Mouse (Mus musculus): ENCODE measurements around the gene Smco2.

The Smco2 gene

DNA sequence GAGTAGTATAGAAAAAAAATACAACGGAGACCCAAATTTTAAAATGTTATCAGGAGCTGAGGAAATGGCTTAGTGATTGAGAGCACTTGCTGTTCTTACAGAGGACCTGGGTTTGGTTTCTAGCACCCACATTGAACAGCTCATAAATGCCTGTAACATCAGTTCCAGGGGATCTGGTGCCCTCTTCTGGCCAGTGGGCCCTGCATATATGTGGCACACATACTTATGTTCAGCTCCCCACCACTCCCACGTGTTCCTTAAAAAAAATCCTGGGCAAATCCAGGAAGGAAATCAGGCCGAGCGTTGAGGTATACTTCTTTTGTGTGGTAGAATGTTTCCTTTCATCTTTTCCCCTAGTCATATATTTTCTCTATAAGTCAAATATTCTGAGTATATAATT lies 52.0 kb downstream of the Smco2 start:
- no peak for DNase-seq (ENCODE audit: low spot score)

DNA sequence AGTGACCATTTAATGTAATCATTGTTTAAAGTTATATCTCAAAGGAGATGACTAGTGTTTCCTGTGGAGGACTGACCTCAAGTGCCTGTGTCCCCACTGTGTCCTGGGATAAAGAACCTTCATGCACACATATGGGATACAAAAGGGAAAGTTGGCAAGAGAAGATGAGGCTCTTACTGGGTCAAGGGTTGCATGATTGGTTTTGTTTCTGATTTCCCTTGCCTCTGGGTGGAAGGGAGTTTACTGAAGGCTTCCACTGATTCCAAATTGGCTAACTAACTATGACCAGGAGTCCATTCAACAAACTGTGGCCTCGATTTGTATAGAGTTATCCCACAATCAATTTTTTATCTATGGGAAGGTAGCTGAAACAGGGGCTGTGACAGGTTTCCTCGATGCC lies 53.7 kb downstream of the Smco2 start:
- no peak for DNase-seq (ENCODE audit: low spot score)

DNA sequence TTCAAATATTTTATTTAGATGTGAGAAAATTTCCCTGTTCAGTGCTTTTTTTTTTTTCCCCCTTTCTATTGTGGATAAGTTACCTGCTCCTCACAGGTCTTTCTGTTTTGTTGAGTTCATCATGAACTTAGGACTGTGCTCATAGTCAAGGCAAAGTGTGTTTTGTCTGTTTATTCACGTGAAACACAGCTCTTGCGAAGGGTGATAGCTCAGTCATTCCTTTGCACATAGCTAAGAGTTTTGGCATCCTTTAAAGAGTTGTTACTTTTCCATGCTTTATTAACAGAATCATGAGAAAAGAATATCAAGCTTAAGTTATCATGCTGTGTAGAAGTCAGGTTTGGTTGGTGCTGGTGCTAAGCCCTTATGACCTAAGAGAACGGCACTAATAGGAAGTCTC lies 54.8 kb downstream of the Smco2 start:
- DNase-seq (ENCODE audit: low spot score) = no peak

DNA sequence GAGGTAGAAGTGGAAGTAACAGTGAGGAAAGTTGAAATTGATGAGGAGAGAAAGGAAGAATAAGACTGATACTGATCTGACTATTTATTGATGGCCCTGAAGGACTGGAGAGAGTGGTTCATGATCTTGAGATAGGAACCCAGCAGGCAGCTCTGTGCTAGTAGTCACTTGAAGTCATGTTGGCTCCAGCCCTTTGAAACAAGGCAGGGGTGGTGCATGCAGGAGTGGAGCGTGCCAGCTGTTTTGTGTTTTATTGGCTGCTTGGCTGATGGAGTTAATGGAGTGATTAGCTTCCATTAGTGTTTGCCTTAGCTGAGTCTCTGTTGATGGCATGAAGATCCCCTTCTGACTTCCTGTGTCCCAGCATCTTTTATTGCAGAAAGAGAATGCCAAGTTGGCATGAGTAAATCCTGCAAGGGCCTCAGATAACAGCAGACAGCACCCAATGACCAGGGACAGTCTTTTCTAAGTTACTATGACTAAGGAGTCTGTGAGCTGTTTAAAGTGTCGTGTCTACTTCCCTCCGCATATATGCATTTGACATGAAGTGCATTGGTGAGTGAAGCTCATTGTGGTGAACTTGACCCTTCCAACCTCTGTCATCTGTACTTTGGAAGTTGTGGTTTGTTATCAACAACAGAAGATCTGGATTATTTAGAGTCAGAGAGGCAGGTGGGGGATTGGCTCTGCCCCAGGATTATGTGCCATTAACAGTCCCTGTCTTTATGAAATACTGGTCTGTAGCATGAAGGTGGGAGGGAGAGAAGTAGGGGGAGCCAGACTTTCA lies 56.3 kb downstream of the Smco2 start:
- DNase-seq (ENCODE audit: low spot score) = peak; percentile 13

DNA sequence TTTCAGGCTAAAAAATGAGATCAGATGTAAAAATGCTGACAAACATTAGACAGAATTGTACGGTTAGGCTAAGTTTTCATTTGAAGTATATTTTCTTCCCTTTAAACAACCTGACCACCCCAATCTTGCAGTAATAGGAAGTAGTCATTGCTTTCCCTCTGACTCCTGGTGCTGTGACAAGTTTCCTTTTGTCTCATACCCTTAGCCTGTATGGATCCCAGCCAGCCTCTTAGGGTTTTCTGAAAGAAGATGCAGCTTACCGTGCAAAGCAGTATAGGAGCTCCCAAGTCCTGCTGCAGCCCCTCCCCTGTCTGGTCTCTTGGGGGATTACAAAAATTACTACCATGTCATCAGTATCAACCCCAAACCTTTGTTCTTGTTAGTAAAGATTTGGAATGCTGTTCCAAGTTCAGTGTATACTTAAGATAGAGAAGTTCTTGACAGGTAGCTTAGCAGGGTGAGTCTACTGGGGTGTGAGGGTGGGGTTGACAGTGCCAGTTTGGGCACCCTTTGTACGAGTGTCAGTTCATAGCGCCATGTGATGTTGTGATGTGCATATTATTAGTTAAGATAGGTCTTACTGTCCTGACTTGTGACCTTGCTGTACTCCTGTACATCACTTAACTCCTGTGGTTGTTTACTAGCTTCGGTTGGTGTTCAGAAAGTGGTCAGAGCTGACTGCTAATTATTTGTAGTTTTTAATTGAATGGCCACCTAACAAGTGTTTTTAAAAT lies 57.3 kb downstream of the Smco2 start:
- DNase-seq (ENCODE audit: low spot score) = no peak

DNA sequence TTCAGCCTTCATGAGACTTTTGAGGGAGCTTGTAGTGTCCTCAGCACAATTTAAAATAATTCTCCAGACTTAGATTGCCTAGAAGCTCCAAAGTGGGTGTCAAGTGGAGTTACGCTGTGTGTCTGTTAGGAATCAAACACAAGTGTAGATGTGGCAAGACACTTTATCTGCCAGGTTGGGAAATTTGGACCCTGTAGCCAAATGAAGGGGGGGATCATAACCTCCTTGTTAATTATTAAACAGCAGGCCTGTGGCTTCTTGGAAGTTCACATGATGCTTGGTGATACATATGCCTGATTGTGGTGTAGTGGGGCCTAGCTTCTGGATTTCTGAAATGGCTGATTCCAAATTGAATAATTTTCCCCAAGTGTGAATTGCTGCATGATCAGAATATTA lies 57.9 kb downstream of the Smco2 start:
- DNase-seq (ENCODE audit: low spot score) = no peak

DNA sequence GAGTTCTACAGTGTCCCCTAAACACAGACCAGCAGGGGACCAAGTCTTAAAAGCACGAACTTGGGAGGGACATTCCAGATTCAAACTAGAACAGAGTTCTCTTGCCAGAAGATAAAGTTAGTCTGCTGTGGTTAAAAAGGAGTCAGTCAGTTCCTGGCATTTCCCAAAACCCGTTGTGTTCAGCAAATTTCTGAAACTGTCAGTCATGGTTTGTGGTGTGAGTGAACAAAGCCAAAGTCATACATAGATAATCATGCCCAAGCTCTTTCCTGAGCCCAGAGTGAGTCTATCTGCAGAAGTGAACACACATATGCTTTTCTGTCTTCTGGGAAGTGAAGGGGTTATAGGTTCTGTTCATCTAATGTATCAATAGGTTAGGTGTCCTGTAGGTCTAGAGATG lies 58.9 kb downstream of the Smco2 start:
- no peak for DNase-seq (ENCODE audit: low spot score)

DNA sequence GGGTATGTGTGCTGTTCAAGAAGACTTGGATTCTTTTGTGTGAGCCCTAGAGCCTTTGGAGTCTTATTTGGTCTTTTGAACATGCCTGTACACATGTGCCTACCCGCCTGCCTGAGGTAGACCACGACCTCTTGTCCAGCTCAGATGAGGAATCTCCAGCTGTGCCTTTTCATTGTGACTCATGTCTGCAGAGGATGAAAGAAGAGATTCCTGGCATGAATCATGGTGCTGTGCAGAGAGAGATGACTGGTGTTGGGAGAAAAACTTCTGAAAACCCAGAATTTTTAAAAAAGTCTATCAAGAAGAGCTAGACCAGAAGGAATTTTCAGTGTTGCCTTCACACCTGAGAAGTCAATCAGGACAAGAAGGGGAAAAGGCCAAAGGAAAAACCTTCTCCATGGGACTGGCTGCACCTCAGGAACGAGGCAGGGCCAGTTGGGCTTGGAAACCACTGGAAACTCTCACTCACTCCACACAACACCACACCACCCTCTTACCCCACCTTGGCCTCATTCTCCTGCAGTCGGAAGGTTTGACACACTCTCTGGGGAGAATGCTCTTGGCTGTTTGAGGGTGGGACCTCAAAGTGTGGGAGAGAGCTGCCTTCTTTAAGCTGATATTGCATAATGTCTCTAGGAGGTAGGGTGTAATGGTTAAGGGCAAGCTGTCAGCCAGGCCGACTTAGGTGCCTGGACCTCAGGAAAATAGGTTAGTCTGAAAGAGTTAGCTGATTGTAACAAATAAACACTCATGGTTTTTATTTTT lies 60.0 kb downstream of the Smco2 start:
- DNase-seq (ENCODE audit: low spot score) = peak; percentile 20

DNA sequence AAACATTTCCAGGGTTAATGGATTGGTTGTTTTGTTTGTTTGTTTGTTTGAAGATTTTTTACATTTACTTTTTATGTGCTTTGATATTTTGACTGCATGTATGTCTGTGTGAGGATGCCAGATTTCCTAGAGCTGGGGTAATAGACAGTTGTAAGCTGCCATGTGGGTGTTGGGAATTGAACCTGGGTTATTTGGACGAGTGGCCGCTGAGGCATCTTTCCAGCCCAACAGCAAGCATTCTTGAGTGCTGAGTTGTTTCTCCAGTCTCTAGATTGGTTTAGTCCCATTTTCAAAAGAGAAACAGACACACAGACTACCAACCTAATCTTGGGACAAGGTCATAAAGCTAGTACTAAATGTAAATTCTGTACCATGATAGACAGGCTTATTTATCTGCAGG lies 60.9 kb downstream of the Smco2 start:
- DNase-seq (ENCODE audit: low spot score) = no peak

DNA sequence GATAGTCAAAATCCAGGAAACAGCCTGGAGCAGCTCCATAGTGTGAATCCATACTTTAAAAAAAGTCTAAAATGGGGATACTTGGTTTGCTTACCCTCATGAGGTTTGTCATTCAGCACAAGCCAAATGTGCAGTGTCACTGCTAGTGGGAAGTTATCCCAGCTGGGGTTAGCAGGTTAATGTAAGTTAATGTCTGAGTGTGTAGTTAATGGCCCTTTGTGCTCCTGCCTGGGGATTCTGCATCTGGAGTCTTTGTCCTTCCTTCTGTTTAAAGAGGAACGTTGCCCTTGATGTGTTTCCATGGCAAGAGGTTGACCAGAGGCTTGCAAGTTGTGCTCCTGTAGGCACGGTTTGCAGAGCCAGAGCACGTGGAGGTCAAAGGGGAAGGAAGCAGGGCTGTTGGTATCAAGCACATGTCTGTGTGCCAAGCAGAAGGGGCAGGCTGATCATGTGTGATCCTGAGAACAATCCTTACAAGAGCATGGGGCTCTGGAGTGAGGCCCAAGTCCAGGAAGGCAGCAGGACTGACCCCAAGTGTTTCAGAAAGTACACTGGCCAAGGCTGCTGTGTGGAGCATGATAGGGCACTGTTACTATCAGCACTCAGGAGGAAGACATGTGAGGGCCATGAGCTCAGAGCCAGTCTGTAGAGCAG lies 63.1 kb downstream of the Smco2 start:
- DNase-seq (ENCODE audit: low spot score) = no peak

DNA sequence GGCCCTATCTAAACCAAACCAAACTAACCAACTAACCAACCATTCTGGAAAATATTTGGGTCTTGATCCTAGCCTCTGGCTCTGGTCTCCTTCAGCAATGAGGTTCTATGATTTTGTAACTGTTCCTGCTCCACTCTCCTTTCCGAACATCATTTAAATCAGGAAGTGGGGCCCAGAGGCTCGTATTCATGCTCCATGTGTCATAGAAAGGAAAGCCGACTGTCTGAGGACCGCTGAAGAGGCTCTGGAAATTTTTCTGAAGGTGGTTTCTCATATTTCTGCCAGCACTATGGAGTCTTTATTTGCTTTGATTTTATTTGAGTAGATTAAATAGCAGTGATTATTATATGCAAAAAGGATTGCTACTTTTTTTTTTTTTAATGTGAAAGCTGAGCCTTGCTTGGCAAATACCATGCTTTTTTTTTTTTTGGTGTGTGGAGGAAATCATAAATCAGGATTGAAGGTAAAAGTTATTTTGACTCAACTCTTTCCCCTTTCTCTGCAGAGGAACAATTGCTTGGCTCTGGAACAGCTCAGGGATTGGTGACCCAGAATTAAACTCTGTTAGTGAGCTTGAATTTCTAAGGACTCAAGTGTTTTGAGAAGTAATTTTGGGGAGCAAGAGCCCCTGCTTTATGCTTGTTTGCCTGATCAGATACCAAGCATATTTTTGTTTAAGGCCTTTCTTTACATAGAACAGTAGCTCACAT lies 63.7 kb downstream of the Smco2 start:
- no peak for DNase-seq (ENCODE audit: low spot score)

DNA sequence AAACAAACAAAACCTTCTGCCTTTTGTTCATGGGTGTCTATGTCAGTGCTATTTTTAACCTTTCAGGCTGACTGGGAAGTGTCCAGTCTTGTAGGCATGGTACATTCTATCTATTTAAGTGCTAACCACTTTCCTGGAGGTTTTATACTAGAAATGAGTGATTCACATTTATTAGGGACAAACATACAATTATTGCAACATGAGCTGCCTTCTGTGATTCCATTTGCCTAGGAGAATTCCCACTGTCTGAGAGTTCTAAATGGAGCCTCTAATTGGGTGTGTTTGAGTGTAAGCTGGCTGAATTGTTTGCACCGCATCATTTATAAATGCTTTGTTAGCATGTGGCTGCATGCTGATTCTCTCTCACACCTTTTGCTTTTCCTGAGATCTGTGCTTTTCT lies 65.9 kb downstream of the Smco2 start:
- DNase-seq (ENCODE audit: low spot score) = no peak

DNA sequence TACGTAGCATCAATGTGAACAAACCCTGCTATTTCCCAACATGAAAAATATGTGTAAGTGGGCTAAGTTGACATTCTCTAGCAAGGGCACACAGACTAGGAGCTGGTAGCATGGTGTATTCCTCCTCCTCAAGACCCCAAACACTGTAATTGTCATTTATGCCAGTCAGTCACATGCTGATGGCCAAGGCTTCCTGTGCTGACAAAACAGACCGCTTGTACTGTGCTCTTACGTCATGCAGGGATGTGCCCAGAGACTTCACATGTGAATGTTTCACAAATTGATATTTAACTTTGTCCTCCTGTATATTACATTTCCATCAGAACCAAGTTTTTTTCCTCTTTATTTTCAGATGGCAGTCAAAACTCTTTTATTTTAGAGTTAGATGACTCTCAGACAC lies 67.5 kb downstream of the Smco2 start:
- DNase-seq (ENCODE audit: low spot score) = no peak

DNA sequence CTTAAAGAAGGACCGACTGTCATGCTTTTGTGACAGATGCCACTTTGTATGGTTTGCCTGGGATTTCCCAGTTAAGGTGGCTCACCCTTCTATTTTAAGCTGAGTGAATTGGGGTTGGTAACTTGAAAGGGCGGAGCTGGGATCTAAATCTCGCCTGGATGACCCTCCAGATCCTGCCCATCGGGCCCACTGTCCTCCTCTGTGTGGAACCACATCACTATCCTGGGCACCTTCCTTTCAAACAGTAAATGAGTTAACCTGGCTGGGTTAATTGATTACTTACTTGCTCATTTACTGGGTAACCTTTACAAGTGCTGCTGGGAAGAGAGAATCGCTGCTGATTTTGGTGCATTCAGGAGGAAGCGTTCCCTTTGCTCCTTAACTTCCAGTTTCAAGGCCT lies 68.4 kb downstream of the Smco2 start:
- DNase-seq (ENCODE audit: low spot score) = no peak

Measured in MN1 (cell line).